Mouse (Mus musculus): ENCODE results near the gene Serpinh1.
"Not testable (repeated sequence)": the region's sequence is repeated elsewhere in the genome, so short reads cannot be mapped to it uniquely, and the experiment has no call there.

The Serpinh1 gene

DNA sequence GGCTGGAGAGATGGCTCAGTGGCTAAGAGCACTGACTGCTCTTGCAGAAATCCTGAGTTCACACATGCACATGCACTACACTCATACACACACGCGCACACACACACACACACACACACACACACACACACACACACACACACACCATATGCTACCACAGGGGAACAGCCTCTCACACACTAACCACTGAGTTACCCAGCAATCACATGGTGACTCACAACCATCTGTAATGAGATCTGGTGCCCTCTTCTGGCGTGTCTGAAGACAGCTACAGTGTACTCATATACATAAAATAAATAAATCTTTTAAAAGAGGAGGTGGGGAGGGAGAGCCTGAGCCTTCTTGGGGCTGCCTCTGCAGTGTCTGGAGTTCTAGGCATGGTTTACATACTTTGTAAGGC lies 21.3 kb upstream of the Serpinh1 start:
- DNase-seq (ENCODE audit: low read depth, low spot score) = not testable (repeated sequence)

- DNase-seq (ENCODE audit: low read depth, low spot score) = no peak
These were observed 13.7 kb upstream of the Serpinh1 start for GRCm38 (mm10) chr7:99366716-99367115.

- peak; percentile 76 for DNase-seq (ENCODE audit: low read depth, low spot score)
These were observed 12.0 kb upstream of the Serpinh1 start for GRCm38 (mm10) chr7:99365069-99365468.

- DNase-seq (ENCODE audit: low read depth, low spot score) = no peak
These were observed 9.1 kb upstream of the Serpinh1 start for GRCm38 (mm10) chr7:99362137-99362536.

DNA sequence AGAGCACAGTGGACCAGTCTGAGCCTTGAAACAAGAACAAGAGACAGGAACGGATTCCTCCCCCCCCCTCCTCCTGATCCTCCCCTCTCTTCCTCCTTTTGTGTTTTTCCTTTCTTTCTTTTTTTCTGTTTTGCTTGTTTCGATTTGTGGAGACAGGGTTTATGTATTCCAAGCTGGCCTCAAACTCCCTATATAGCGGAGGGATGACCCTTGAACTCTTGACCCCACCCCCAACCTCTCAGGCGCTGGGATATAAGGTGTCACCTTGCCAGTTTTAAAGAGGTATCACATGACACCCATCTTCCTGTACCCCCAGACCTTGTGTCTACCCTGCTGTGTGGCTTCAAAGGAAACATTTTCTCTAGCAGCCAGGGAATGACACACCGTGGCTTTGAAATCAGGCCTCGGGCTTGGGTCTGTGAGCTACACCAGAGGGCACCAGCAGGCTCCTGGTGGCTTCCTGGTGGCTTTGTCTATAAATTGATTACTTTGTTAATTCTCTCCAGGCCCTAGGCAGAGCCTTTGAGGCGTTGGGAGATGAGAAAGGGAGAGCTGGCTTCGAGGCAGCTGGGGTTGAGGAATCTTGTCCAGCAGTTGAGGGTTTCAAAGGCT lies 7.9 kb upstream of the Serpinh1 start:
- peak; percentile 44 for DNase-seq (ENCODE audit: low read depth, low spot score)

GRCm38 (mm10) chr7:99360021-99360802 lies 7.2 kb upstream of the Serpinh1 start:
- peak; percentile 79 for DNase-seq (ENCODE audit: low read depth, low spot score)

- DNase-seq (ENCODE audit: low read depth, low spot score) = no peak
These were observed 5.3 kb upstream of the Serpinh1 start for GRCm38 (mm10) chr7:99358371-99358770.

DNA sequence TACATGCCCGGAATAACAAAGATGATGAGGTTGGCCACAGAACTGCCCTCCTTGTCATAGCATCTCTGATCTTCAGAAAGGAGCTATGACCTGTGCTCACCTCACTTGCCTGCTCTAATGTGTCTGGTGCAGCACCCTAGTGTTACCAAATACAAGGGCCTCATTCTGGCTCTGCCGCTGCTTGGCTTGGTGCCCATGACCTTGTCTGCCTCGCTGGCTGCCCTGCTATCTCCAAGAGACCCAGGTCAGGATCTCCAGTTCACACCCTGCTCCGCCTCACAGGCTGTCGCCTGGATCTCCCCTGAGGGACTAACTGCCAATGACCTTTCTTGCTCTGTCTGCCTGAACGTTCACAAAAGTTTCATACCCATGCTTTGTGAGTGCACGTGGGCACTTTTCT lies 4.2 kb upstream of the Serpinh1 start:
- no peak for DNase-seq (ENCODE audit: low read depth, low spot score)

GRCm38 (mm10) chr7:99356244-99356930 lies 3.3 kb upstream of the Serpinh1 start:
- no peak for DNase-seq (ENCODE audit: low read depth, low spot score)

GRCm38 (mm10) chr7:99355731-99356131 lies 2.7 kb upstream of the Serpinh1 start:
- peak; percentile 67 for DNase-seq (ENCODE audit: low read depth, low spot score)

DNA sequence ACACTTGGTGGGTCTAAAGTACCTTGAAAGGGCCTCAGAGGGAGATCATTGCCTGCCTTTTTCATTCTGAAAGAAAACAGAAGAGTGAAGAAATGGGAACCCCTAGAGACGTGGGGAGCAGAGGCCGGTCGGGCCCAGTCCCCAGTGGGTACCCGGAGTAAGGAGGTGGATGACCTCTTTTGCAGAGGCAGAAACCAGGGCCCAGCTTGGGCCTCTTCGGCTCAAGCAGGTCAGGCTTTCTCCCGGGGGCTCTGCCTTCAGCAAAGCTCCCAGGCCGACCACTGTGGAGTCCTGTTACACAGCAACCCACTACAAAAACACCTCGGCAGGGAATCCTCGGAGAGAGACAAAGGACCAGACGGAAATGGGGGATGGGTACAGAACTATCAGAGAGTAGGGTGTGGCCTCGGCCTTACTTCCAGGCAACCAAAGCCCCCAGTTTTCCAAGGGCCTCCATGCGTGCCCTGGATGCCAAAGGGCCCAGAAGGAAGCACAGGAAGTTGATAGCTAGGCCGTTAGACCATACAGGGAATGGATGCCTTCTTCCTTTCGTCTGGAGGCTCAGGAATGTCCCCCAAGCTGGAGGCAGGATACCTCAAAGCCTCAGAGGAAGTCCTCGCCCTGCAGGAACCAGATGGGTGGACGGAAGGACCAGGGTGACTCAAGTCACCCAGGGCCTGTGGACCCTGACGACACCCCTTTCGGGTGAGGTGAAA lies 1.1 kb downstream of the Serpinh1 start:
- peak; percentile 80 for DNase-seq (ENCODE audit: low read depth, low spot score)

- DNase-seq (ENCODE audit: low read depth, low spot score) = no peak
These were observed 1.8 kb downstream of the Serpinh1 start for GRCm38 (mm10) chr7:99351104-99351801.

DNA sequence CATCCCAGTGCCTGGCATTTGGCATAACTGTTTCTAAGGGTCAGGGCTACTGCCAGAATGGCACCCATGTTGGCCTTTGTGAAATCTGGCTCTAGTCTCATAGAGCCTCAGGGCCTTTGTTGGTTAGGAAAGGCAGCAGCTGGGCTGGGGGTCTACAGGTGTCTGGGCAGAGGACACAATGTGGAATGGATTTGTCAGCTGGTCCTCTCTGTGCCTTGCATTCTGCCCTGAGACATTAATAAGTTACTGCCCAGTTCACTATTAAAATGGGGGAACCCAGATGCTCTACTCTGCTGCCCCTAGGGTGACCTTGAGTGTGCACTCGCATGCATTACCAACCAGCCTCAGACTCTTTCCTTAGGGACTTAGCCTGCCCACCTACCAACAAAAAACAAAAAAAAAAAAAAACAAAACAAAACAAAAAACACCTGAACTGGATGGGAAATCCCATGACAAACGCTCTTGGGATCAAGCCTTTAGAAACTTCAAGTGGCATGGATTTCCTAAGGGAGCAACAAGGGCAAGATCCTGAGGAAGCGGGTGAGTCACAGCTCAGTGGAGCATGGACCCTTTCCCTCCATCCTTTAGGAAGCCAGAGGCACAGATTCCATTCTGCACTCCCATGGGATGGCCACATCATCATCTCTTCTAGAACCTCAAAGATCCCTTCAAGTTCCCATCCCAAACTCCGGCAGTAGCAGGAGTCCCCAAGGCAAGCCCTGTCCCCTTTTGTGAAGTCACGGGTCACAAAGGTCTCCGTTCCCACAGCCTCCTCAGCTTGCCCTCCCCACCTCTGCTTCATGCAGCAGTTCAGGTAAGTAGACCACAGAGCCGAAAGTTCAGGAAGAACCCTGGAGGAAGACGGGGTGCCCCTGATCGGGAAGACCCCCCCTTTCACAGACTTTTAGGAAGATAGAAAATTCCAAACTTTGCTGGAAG lies 3.0 kb downstream of the Serpinh1 start:
- DNase-seq (ENCODE audit: low read depth, low spot score) = no peak

DNA sequence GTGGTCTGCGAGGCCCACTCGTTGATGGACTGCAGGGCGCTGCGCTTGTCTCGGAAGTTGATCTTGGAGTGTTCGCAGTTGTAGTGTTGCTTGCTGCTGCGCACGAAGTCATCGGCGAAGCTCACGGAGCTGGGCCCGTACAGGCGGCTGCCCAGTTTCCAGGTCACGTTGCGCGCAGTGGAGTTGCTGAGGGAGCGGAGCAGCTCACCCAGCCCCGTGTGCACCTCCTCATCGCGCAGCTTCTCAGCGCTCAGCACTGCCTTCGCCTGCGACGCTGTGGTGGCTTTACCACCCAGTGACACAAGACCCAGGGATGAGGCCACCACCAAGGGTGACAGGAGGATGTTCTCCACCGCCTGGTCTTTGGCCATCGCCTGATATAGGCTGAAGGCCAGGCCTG lies 4.2 kb downstream of the Serpinh1 start:
- no peak for DNase-seq (ENCODE audit: low read depth, low spot score)

DNA sequence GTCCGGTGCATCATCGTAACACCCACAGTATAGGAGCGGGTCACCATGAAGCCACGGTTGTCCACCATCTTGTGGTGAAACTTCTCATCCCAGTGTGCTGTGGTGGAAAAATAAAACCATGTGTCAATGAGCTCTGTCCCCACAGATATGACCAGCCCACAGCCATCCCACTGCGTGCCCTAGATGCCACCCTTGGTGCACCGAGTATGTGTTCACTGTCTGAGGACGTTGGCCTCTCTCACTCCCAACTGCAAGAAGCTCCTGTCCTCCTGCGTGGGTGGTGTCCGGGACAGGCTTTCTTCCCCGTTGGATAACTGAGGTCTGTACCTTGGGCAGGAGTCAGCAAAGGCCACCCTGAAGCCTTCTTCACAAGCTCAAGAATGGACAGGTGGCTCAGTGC lies 5.8 kb downstream of the Serpinh1 start:
- DNase-seq (ENCODE audit: low read depth, low spot score) = no peak

DNA sequence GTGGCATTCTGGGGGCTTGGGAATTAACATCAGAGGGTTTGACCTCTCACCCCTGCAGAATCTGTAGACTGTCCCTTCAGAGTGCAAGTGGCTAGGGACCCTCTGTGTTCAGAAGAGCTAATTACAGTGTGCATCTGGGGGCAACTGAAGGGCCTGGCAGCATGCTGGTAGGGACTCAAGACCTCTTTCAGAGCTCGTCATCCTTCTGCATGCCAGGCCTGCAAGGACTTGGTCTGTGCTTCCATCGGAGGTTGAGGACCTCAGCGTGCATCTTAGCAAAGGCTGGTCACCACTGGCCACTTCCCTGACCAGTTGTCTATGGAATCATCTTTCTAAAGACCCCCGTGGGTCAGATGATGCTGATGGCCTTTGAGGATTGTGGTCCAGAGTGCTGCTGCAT lies 9.5 kb downstream of the Serpinh1 start:
- no peak for DNase-seq (ENCODE audit: low read depth, low spot score)

DNA sequence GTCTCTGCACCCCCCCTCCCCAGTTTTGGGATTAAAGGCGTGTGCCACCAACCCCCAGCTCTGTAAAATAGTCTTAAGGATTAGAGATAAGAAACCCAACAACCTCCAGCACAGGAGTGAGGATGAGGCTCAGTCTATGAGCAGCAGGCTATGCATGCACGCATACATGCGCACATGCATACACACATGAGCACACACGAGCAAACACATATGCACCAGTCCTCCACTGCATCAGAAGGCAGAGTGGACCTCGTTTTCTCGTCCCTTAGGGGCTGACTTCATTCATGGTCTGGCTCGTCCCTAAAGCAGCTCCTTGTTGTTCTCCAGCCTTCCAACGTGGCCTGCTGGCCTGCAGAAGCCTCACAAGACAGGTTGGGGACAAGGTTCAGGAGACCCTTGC lies 12.3 kb downstream of the Serpinh1 start:
- DNase-seq (ENCODE audit: low read depth, low spot score) = no peak

DNA sequence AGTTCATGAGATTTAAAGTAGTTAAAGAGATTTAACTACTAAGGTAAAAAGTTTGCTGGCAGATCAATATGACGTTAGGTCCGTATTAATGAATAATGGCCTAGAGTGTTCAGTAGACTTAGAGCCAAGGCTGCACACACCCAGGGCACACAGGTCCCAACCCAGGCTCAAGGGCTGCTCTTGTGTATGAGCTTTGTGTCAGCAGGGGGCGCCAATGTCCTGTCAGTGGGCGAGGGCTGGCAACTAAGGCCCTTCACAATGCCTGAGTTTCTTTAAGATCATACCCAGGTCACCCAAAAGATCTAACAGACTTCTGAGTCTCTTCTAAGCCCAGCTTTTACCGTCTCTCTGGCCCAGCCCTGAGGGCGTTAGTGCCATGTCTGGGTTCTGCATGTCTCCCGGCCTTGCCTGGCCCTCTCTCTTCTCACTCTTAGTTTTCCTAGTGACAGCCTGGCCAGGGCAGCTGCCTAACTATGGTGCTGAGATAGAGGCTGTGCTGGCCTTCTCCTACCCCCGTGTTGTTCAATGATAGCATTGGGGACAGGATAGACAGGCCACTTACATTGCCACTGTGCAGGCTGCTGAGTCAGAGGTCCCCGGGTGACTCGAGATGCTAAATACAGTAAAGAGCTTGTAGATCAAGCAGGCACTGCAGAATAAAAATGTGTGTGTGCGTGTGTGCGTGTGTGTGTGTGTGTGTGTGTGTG lies 20.1 kb downstream of the Serpinh1 start:
- DNase-seq (ENCODE audit: low read depth, low spot score) = peak; percentile 76

- no peak for DNase-seq (ENCODE audit: low read depth, low spot score)
These were observed 23.0 kb downstream of the Serpinh1 start for GRCm38 (mm10) chr7:99330012-99330411.

- DNase-seq (ENCODE audit: low read depth, low spot score) = peak; percentile 97
These were observed 24.2 kb downstream of the Serpinh1 start for GRCm38 (mm10) chr7:99328847-99329246.
